Mouse (Mus musculus) common myeloid progenitor, adult 5-6 weeks (primary cell): Measurements from ENCODE around the gene Gm14435. TPM values are rescaled to one million over a fixed set of nuclear protein-coding genes. Genes with fewer than 3 reads are reported as not detected.
"Not testable (repeated sequence)": the region's sequence is repeated elsewhere in the genome, so short reads cannot be mapped to it uniquely, and the experiment has no call there.

ENCODE experiments used
- ATAC-seq: replicated peaks from 2 replicates; pipeline ENCODE4 v1.8.0; 2016; ENCODE audit warnings: low read depth, mild to moderate bottlenecking, moderate TSS enrichment, inconsistent platforms; ENCODE audit not compliant: poor library complexity, severe bottlenecking
- total RNA-seq: library from RNA; stranded (forward); fragments of 200-1000, 187-1606 nt; gene quantifications from 2 replicates; pipeline ENCODE4 v1.2.3, GENCODE M21; 2017

Gm14435 gene
- 0.78 and 9.3 TPM in 2 replicates for total RNA-seq

- ATAC-seq = not testable (repeated sequence)
Observed at GRCm38 (mm10) chr2:176423294-176423693, at the start of gene Gm14435. Gene Gm14435 (plus strand): TSS chr2:176423594.

Other genes starting within 250 kb of the Gm14435 start
- gene 2210418O10Rik, start 197.0 kb upstream of the Gm14435 start, total RNA-seq = 14.0 and 39.8 TPM in 2 replicates
- not detected in 2 replicates for gene Gm11009, start 104.1 kb upstream of the Gm14435 start, total RNA-seq
- gene Gm14434, start 63.2 kb downstream of the Gm14435 start, total RNA-seq = 6.6 and 35.1 TPM in 2 replicates
- not detected in 2 replicates for gene Zfp967, start 97.5 kb downstream of the Gm14435 start, total RNA-seq
- gene Gm14308, start 212.8 kb downstream of the Gm14435 start, total RNA-seq = 6.5 and 11.0 TPM in 2 replicates
- gene Zfp973, start 246.9 kb downstream of the Gm14435 start, total RNA-seq = 12.5 and 13.6 TPM in 2 replicates